Mouse (Mus musculus) olfactory bulb, adult 2 months (tissue): ENCODE results near the gene Foxo4.

Experiments
- CTCF ChIP-seq: fragments of 200-500 bp; IDR thresholded peaks from 2 replicates; pipeline ENCODE4 v1.5.1; 2012; ENCODE audit warnings: low read depth, mild to moderate bottlenecking, low read length, moderate library complexity; ENCODE audit not compliant: insufficient read depth
- POLR2A ChIP-seq: fragments of 200-500 bp; IDR thresholded peaks from 2 replicates; pipeline ENCODE4 v1.6.1; 2012; ENCODE audit warnings: mild to moderate bottlenecking, low read depth, low read length, moderate library complexity; ENCODE audit not compliant: insufficient read depth

GRCm38 (mm10) chrX:101260441-101261325, 6.4 kb downstream of the Foxo4 start:
- no peak for TF ChIP-seq POLR2A
- TF ChIP-seq CTCF: no peak
